Mouse (Mus musculus): ENCODE measurements around the gene Txnrd3. TPM values are rescaled to one million over a fixed set of nuclear protein-coding genes. Genes with fewer than 3 reads are reported as not detected.

Txnrd3 gene
- polyA plus RNA-seq (2014; fragmentation: Nextera tagmentation; extraction: Ambion mirVana) = 11.0 and 15.0 TPM in 2 replicates

GRCm38 (mm10) chr6:89643798-89644270 is at the start of gene Txnrd3:
Txnrd3 (plus strand) TSS chr6:89643988.
- Histone ChIP-seq H3K4me1 (replicated peaks; ENCODE audit: control insufficient read depth, insufficient read depth, low read length) (no peaks in the 10 kb centered on the region), H3K36me3 (ENCODE audit: control insufficient read depth, insufficient read depth, low read length) (no peaks in the 10 kb centered on the region), H3K4me3 (ENCODE audit: low read depth, low read length) (peak within 1 kb of the TSS; percentile 66), H3K9me3 (ENCODE audit: control insufficient read depth, low read length) (no peaks in the 10 kb centered on the region), H3K9ac (ENCODE audit: low read depth, low read length) (peak within 1 kb of the TSS; percentile 64), H3K27me3 (ENCODE audit: control insufficient read depth, insufficient read depth, low read length) (no peaks in the 10 kb centered on the region), H3K4me2 (replicated peaks; ENCODE audit: low read depth, low read length) (peak within 1 kb of the TSS; percentile 82), H3K27ac (ENCODE audit: low read depth, low read length) (peak within 1 kb of the TSS; percentile 84)
- DNase-seq (ENCODE audit: low spot score) (peak; percentile 93), ATAC-seq (ENCODE audit: low FRiP score) (peak; percentile 92)
- under 1% methylated on average over 37 of the region's 51 CpGs for WGBS

- Histone ChIP-seq H3K9ac (ENCODE audit: low read depth, low read length) (peak within 1 kb of the TSS; percentile 77), H3K27ac (ENCODE audit: low read depth, low read length) (no peak within 1 kb of the TSS), H3K9me3 (ENCODE audit: control insufficient read depth, low read length) (peaks cover 2% of the 10 kb centered on the region; the same call in 1 of the 2 replicates), H3K27me3 (ENCODE audit: control insufficient read depth, insufficient read depth, low read length) (no peaks in the 10 kb centered on the region), H3K4me3 (ENCODE audit: low read depth, low read length) (peak within 1 kb of the TSS; percentile 75), H3K36me3 (ENCODE audit: control insufficient read depth, insufficient read depth, low read length) (no peaks in the 10 kb centered on the region), H3K4me2 (replicated peaks; ENCODE audit: low read depth, low read length) (peak within 1 kb of the TSS; percentile 79), H3K4me1 (replicated peaks; ENCODE audit: control insufficient read depth, insufficient read depth, low read length) (no peaks in the 10 kb centered on the region)
- ATAC-seq (ENCODE audit: low FRiP score) (peak; percentile 100), DNase-seq (ENCODE audit: low spot score) (peak; percentile 98)
- under 1% methylated on average over 55 of the region's 56 CpGs for WGBS
Observed at GRCm38 (mm10) chr6:89595018-89595776, 48.6 kb upstream of the Txnrd3 start, which contains the start of gene Chchd6. Chchd6 (minus strand) TSS chr6:89595652.

- Histone ChIP-seq H3K4me3 (ENCODE audit: low read depth, low read length) (no peak overlapping the region), H3K27me3 (ENCODE audit: control insufficient read depth, insufficient read depth, low read length) (no peaks in the 10 kb centered on the region), H3K9me3 (ENCODE audit: control insufficient read depth, low read length) (peaks cover 2% of the 10 kb centered on the region; the same call in 1 of the 2 replicates), H3K9ac (ENCODE audit: low read depth, low read length) (no peak overlapping the region), H3K27ac (ENCODE audit: low read depth, low read length) (no peak overlapping the region), H3K36me3 (ENCODE audit: control insufficient read depth, insufficient read depth, low read length) (no peaks in the 10 kb centered on the region), H3K4me1 (replicated peaks; ENCODE audit: control insufficient read depth, insufficient read depth, low read length) (no peaks in the 10 kb centered on the region), H3K4me2 (replicated peaks; ENCODE audit: low read depth, low read length) (no peak overlapping the region)
- ATAC-seq (ENCODE audit: low FRiP score) = peak; percentile 67
- no peak for DNase-seq (ENCODE audit: low spot score)
- WGBS = 30% methylated on average over 5 of the region's 5 CpGs
Observed at GRCm38 (mm10) chr6:89595777-89596146, 48.0 kb upstream of the Txnrd3 start.

GRCm38 (mm10) chr6:89596510-89596909 is 47.3 kb upstream of the Txnrd3 start:
- 87% methylated on average over 1 of the region's 1 CpGs for WGBS

GRCm38 (mm10) chr6:89606096-89606495 is 37.7 kb upstream of the Txnrd3 start:
- ATAC-seq (ENCODE audit: low FRiP score) (no peak), DNase-seq (ENCODE audit: low spot score) (no peak)
- Histone ChIP-seq H3K4me3 (ENCODE audit: low read depth, low read length) (no peak overlapping the region), H3K27me3 (ENCODE audit: control insufficient read depth, insufficient read depth, low read length) (no peaks in the 10 kb centered on the region), H3K27ac (ENCODE audit: low read depth, low read length) (no peak overlapping the region), H3K9ac (ENCODE audit: low read depth, low read length) (no peak overlapping the region), H3K4me2 (replicated peaks; ENCODE audit: low read depth, low read length) (no peak overlapping the region), H3K36me3 (ENCODE audit: control insufficient read depth, insufficient read depth, low read length) (no peaks in the 10 kb centered on the region), H3K4me1 (replicated peaks; ENCODE audit: control insufficient read depth, insufficient read depth, low read length) (no peaks in the 10 kb centered on the region), H3K9me3 (ENCODE audit: control insufficient read depth, low read length) (no peaks in the 10 kb centered on the region)
- 55% methylated on average over 3 of the region's 3 CpGs for WGBS

More at GRCm38 (mm10) chr6:89596510-89596909, 47.3 kb upstream of the Txnrd3 start:
- Histone ChIP-seq H3K36me3 (ENCODE audit: control insufficient read depth, insufficient read depth, low read length) (no peaks in the 10 kb centered on the region), H3K4me1 (replicated peaks; ENCODE audit: control insufficient read depth, insufficient read depth, low read length) (no peaks in the 10 kb centered on the region), H3K27ac (ENCODE audit: low read depth, low read length) (no peak overlapping the region), H3K4me2 (replicated peaks; ENCODE audit: low read depth, low read length) (no peak overlapping the region), H3K9ac (ENCODE audit: low read depth, low read length) (no peak overlapping the region), H3K9me3 (ENCODE audit: control insufficient read depth, low read length) (peaks cover 2% of the 10 kb centered on the region; the same call in 1 of the 2 replicates), H3K4me3 (ENCODE audit: low read depth, low read length) (no peak overlapping the region), H3K27me3 (ENCODE audit: control insufficient read depth, insufficient read depth, low read length) (no peaks in the 10 kb centered on the region)
- DNase-seq (ENCODE audit: low spot score) (no peak), ATAC-seq (ENCODE audit: low FRiP score) (no peak)

GRCm38 (mm10) chr6:89607999-89608398 is 35.8 kb upstream of the Txnrd3 start:
- DNase-seq (ENCODE audit: low spot score) (no peak), ATAC-seq (ENCODE audit: low FRiP score) (no peak)
- H3K9ac ChIP-seq (ENCODE audit: low read depth, low read length) = no peak overlapping the region
- H3K36me3 ChIP-seq (ENCODE audit: control insufficient read depth, insufficient read depth, low read length) = no peaks in the 10 kb centered on the region
- no peak overlapping the region for H3K4me3 ChIP-seq (ENCODE audit: low read depth, low read length)
- H3K4me1 ChIP-seq (replicated peaks; ENCODE audit: control insufficient read depth, insufficient read depth, low read length) = no peaks in the 10 kb centered on the region
- H3K9me3 ChIP-seq (ENCODE audit: control insufficient read depth, low read length) = no peaks in the 10 kb centered on the region
- H3K4me2 ChIP-seq (replicated peaks; ENCODE audit: low read depth, low read length) = no peak overlapping the region
- 54% methylated on average over 4 of the region's 4 CpGs for WGBS
- no peaks in the 10 kb centered on the region for H3K27me3 ChIP-seq (ENCODE audit: control insufficient read depth, insufficient read depth, low read length)
- H3K27ac ChIP-seq (ENCODE audit: low read depth, low read length) = no peak overlapping the region

GRCm38 (mm10) chr6:89613336-89614106 is 30.3 kb upstream of the Txnrd3 start:
- no peaks in the 10 kb centered on the region for H3K36me3 ChIP-seq (ENCODE audit: control insufficient read depth, insufficient read depth, low read length)
- H3K4me1 ChIP-seq (replicated peaks; ENCODE audit: control insufficient read depth, insufficient read depth, low read length) = peaks cover 8% of the 10 kb centered on the region
- peak overlapping the region; percentile 20; the same call in 1 of the 2 replicates for H3K9ac ChIP-seq (ENCODE audit: low read depth, low read length)
- no peak overlapping the region for H3K4me2 ChIP-seq (replicated peaks; ENCODE audit: low read depth, low read length)
- no peaks in the 10 kb centered on the region for H3K27me3 ChIP-seq (ENCODE audit: control insufficient read depth, insufficient read depth, low read length)
- H3K9me3 ChIP-seq (ENCODE audit: control insufficient read depth, low read length) = no peaks in the 10 kb centered on the region
- no peak overlapping the region for H3K4me3 ChIP-seq (ENCODE audit: low read depth, low read length)
- peak; percentile 88 for ATAC-seq (ENCODE audit: low FRiP score)
- peak overlapping the region; percentile 92 for H3K27ac ChIP-seq (ENCODE audit: low read depth, low read length)
- 42% methylated on average over 15 of the region's 15 CpGs for WGBS
- peak; percentile 75 for DNase-seq (ENCODE audit: low spot score)

- Histone ChIP-seq H3K27ac (ENCODE audit: low read depth, low read length) (peak overlapping the region; percentile 92), H3K36me3 (ENCODE audit: control insufficient read depth, insufficient read depth, low read length) (no peaks in the 10 kb centered on the region), H3K4me3 (ENCODE audit: low read depth, low read length) (no peak overlapping the region), H3K27me3 (ENCODE audit: control insufficient read depth, insufficient read depth, low read length) (no peaks in the 10 kb centered on the region), H3K4me1 (replicated peaks; ENCODE audit: control insufficient read depth, insufficient read depth, low read length) (peaks cover 8% of the 10 kb centered on the region), H3K9ac (ENCODE audit: low read depth, low read length) (peak overlapping the region; percentile 20; the same call in 1 of the 2 replicates), H3K4me2 (replicated peaks; ENCODE audit: low read depth, low read length) (no peak overlapping the region), H3K9me3 (ENCODE audit: control insufficient read depth, low read length) (no peaks in the 10 kb centered on the region)
- 19% methylated on average over 2 of the region's 2 CpGs for WGBS
- ATAC-seq (ENCODE audit: low FRiP score) (peak; percentile 12; the same call in 1 of the 2 replicates), DNase-seq (ENCODE audit: low spot score) (no peak)
Observed at GRCm38 (mm10) chr6:89614107-89614471, 29.7 kb upstream of the Txnrd3 start.

Measured in hindbrain, embryonic 11.5 days (tissue).